Mouse (Mus musculus): ENCODE measurements around the gene Uhrf1bp1.

- TF ChIP-seq CTCF (IDR thresholded peaks at IDR 0.05; ENCODE audit: control insufficient read depth, insufficient read depth, insufficient replicate concordance, low read depth, low read length) (no peak), POLR2A (IDR thresholded peaks at IDR 0.05; ENCODE audit: control insufficient read depth, low read depth, low read length) (no peak)
Observed at GRCm38 (mm10) chr17:27940352-27940751, 84.1 kb downstream of the Uhrf1bp1 start.

All from testis, adult 2 months (tissue).